Mouse (Mus musculus): Measurements from ENCODE around the gene Inpp5a. TPM values are rescaled to one million over a fixed set of nuclear protein-coding genes. Genes with fewer than 3 reads are reported as not detected.

Gene Inpp5a
- polyA plus RNA-seq, 1 experiment from 2014 or later, result 58.4 TPM

Other genes with a start within 250 kb of the Inpp5a start
- 2.3 and 3.3 TPM in 2 replicates for gene Lrrc27, start 176.1 kb upstream of the Inpp5a start, polyA plus RNA-seq (2015; fragmentation: Nextera tagmentation; extraction: Ambion mirVana)
- 0.11 TPM in 1 of 2 replicates, not detected in the other for gene Stk32c, start 175.8 kb upstream of the Inpp5a start, polyA plus RNA-seq (2015; fragmentation: Nextera tagmentation; extraction: Ambion mirVana)
- 7.3 and 8.0 TPM in 2 replicates for gene Pwwp2b, start 140.6 kb upstream of the Inpp5a start, polyA plus RNA-seq (2015; fragmentation: Nextera tagmentation; extraction: Ambion mirVana)
- 0.09 and 0.11 TPM in 2 replicates for gene Nkx6-2, start 193.7 kb downstream of the Inpp5a start, polyA plus RNA-seq (2015; fragmentation: Nextera tagmentation; extraction: Ambion mirVana)

All from heart, embryonic 13.5 days (tissue).